Mouse (Mus musculus): ENCODE results near the gene Srl. TPM values are rescaled to one million over a fixed set of nuclear protein-coding genes. Genes with fewer than 3 reads are reported as not detected.

Srl gene
- total and polyA plus RNA-seq, 2 experiments from 2014 or later, result 10.6 to 28.3 TPM

- no peak overlapping the region for H3K4me3 ChIP-seq (ENCODE audit: low read length)
- no peaks in the 10 kb centered on the region for H3K36me3 ChIP-seq (ENCODE audit: insufficient read depth, low read length)
- H3K4me2 ChIP-seq (ENCODE audit: low read depth, low read length), result no peak overlapping the region
- no peaks in the 10 kb centered on the region for H3K4me1 ChIP-seq (ENCODE audit: insufficient read depth, low read length)
- no peak for TF ChIP-seq CTCF (IDR thresholded peaks at IDR 0.05; ENCODE audit: low read depth)
- peak; percentile 56 for DNase-seq (ENCODE audit: low spot score)
- H3K27ac ChIP-seq, result peak overlapping the region; percentile 29; the same call in 1 of the 2 replicates
- H3K9me3 ChIP-seq (ENCODE audit: low read length), result no peaks in the 10 kb centered on the region
- 85% methylated on average over 3 of the region's 3 CpGs for WGBS
- no peaks in the 10 kb centered on the region for H3K27me3 ChIP-seq (ENCODE audit: insufficient read depth, low read length)
- ATAC-seq, result peak; percentile 68; the same call in 1 of the 2 replicates
- H3K9ac ChIP-seq (replicated peaks; ENCODE audit: low read length), result no peak overlapping the region
These were observed 28.8 kb downstream of the Srl start for GRCm38 (mm10) chr16:4512661-4513438.

GRCm38 (mm10) chr16:4511371-4511770, 30.2 kb downstream of the Srl start:
- no peaks in the 10 kb centered on the region for H3K36me3 ChIP-seq (ENCODE audit: insufficient read depth, low read length)
- H3K27ac ChIP-seq, result no peak overlapping the region
- TF ChIP-seq CTCF (IDR thresholded peaks at IDR 0.05; ENCODE audit: low read depth), result no peak
- no peak overlapping the region for H3K4me3 ChIP-seq (ENCODE audit: low read length)
- no peaks in the 10 kb centered on the region for H3K9me3 ChIP-seq (ENCODE audit: low read length)
- no peak overlapping the region for H3K9ac ChIP-seq (replicated peaks; ENCODE audit: low read length)
- DNase-seq (ENCODE audit: low spot score), result no peak
- no peak for ATAC-seq
- no peaks in the 10 kb centered on the region for H3K27me3 ChIP-seq (ENCODE audit: insufficient read depth, low read length)
- no peaks in the 10 kb centered on the region for H3K4me1 ChIP-seq (ENCODE audit: insufficient read depth, low read length)
- WGBS, result 83% methylated on average over 2 of the region's 2 CpGs
- no peak overlapping the region for H3K4me2 ChIP-seq (ENCODE audit: low read depth, low read length)

- H3K27me3 ChIP-seq (ENCODE audit: insufficient read depth, low read length), result no peaks in the 10 kb centered on the region
- no peaks in the 10 kb centered on the region for H3K36me3 ChIP-seq (ENCODE audit: insufficient read depth, low read length)
- H3K4me2 ChIP-seq (ENCODE audit: low read depth, low read length), result no peak overlapping the region
- no peak overlapping the region for H3K27ac ChIP-seq
- ATAC-seq, result no peak
- H3K4me3 ChIP-seq (ENCODE audit: low read length), result no peak overlapping the region
- H3K9me3 ChIP-seq (ENCODE audit: low read length), result no peaks in the 10 kb centered on the region
- WGBS, result 81% methylated on average over 3 of the region's 3 CpGs
- no peak overlapping the region for H3K9ac ChIP-seq (replicated peaks; ENCODE audit: low read length)
- DNase-seq (ENCODE audit: low spot score), result no peak
- TF ChIP-seq CTCF (IDR thresholded peaks at IDR 0.05; ENCODE audit: low read depth), result no peak
- H3K4me1 ChIP-seq (ENCODE audit: insufficient read depth, low read length), result no peaks in the 10 kb centered on the region
These were observed 35.4 kb downstream of the Srl start for GRCm38 (mm10) chr16:4506181-4506580.

GRCm38 (mm10) chr16:4503495-4503894, 38.1 kb downstream of the Srl start:
- no peaks in the 10 kb centered on the region for H3K4me1 ChIP-seq (ENCODE audit: insufficient read depth, low read length)
- H3K4me3 ChIP-seq (ENCODE audit: low read length), result no peak overlapping the region
- no peak for TF ChIP-seq CTCF (IDR thresholded peaks at IDR 0.05; ENCODE audit: low read depth)
- H3K9me3 ChIP-seq (ENCODE audit: low read length), result no peaks in the 10 kb centered on the region
- no peak overlapping the region for H3K4me2 ChIP-seq (ENCODE audit: low read depth, low read length)
- no peak overlapping the region for H3K27ac ChIP-seq
- H3K27me3 ChIP-seq (ENCODE audit: insufficient read depth, low read length), result no peaks in the 10 kb centered on the region
- H3K9ac ChIP-seq (replicated peaks; ENCODE audit: low read length), result no peak overlapping the region
- WGBS, result 100% methylated on average over 1 of the region's 1 CpGs
- no peaks in the 10 kb centered on the region for H3K36me3 ChIP-seq (ENCODE audit: insufficient read depth, low read length)
- ATAC-seq (no peak), DNase-seq (ENCODE audit: low spot score) (no peak)

- ATAC-seq, result no peak
- H3K4me2 ChIP-seq (ENCODE audit: low read depth, low read length), result no peak overlapping the region
- no peak for TF ChIP-seq CTCF (IDR thresholded peaks at IDR 0.05; ENCODE audit: low read depth)
These were observed 39.0 kb downstream of the Srl start for GRCm38 (mm10) chr16:4502568-4502967.

GRCm38 (mm10) chr16:4501703-4502102, 39.9 kb downstream of the Srl start:
- Histone ChIP-seq H3K4me3 (ENCODE audit: low read length) (no peak overlapping the region), H3K27me3 (ENCODE audit: insufficient read depth, low read length) (no peaks in the 10 kb centered on the region), H3K27ac (no peak overlapping the region), H3K4me1 (ENCODE audit: insufficient read depth, low read length) (no peaks in the 10 kb centered on the region), H3K9ac (replicated peaks; ENCODE audit: low read length) (no peak overlapping the region), H3K36me3 (ENCODE audit: insufficient read depth, low read length) (no peaks in the 10 kb centered on the region), H3K9me3 (ENCODE audit: low read length) (no peaks in the 10 kb centered on the region), H3K4me2 (ENCODE audit: low read depth, low read length) (no peak overlapping the region)
- no peak for TF ChIP-seq CTCF (IDR thresholded peaks at IDR 0.05; ENCODE audit: low read depth)
- DNase-seq (ENCODE audit: low spot score) (no peak), ATAC-seq (no peak)
- WGBS, result 91% methylated on average over 3 of the region's 3 CpGs

More at GRCm38 (mm10) chr16:4502568-4502967, 39.0 kb downstream of the Srl start:
- Histone ChIP-seq H3K27ac (no peak overlapping the region), H3K9ac (replicated peaks; ENCODE audit: low read length) (no peak overlapping the region), H3K36me3 (ENCODE audit: insufficient read depth, low read length) (no peaks in the 10 kb centered on the region), H3K4me1 (ENCODE audit: insufficient read depth, low read length) (no peaks in the 10 kb centered on the region), H3K27me3 (ENCODE audit: insufficient read depth, low read length) (no peaks in the 10 kb centered on the region), H3K9me3 (ENCODE audit: low read length) (no peaks in the 10 kb centered on the region), H3K4me3 (ENCODE audit: low read length) (no peak overlapping the region)
- no peak for DNase-seq (ENCODE audit: low spot score)

Data from hindbrain, postnatal 0 days (tissue).